Mouse (Mus musculus) erythroblast, adult 5-6 weeks (primary cell): ENCODE results near the gene Abl2. TPM values are rescaled to one million over a fixed set of nuclear protein-coding genes. Genes with fewer than 3 reads are reported as not detected.

Experiments used
- ATAC-seq: replicated peaks from 2 replicates; pipeline ENCODE4 v1.8.0; 2016; ENCODE audit warnings: moderate number of reproducible peaks, mild to moderate bottlenecking, moderate TSS enrichment, inconsistent platforms; ENCODE audit not compliant: poor library complexity, low FRiP score, severe bottlenecking
- total RNA-seq, 2 experiments: library from RNA; stranded (forward) in 1 of 2; stranded (reverse) in 1 of 2; fragments of 150-400 nt in 1 of 2; fragments of 200-764, 138-1000 nt in 1 of 2; gene quantifications; 2 replicates each; pipeline versions ENCODE4 v1.2.3 to v1.2.4; 2015 to 2017; ENCODE audit warnings: low replicate concordance in 2 of 2

Gene Abl2
- total RNA-seq, 2 experiments from 2014 or later, result 1.5 to 8.6 TPM

DNA sequence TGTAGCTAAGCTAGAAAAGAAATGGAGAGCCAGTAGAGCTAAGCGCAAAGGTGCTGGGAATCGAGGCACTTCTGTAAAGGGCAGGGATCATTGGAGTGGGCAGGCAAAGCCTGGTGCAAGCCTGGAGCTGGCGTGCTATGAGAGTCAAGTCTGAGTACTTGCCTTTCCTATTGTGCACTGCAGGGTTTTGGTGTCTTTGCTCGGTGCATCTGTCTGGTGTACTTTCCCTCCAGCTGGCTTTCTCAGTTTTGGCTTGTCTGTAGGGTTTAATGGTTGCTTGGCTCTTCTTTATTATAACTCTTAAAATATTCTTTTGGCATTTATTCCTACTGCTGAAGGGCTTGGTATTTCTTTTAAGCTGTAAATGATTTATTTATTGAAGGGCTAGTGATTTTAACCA lies 14.4 kb downstream of the Abl2 start:
- ATAC-seq, result no peak

DNA sequence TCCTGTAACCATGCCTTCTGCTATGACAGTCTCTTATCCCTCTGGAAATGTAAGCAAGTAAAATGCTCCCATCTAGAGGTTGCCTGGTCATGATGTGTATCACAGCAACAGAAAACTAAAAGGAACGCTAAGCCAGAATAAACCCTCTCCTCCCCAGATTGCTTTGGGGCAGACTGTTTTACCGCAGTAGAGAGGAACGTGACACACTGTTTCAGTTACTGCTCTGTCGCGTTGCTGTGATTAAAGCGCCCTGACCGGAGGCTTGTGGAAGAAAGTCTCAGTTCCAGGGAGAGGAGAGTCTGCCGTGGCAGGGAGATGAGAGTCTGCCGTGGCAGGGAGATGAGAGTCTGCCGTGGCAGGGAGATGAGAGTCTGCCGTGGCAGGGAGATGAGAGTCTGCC lies 22.6 kb downstream of the Abl2 start:
- ATAC-seq, result no peak

DNA sequence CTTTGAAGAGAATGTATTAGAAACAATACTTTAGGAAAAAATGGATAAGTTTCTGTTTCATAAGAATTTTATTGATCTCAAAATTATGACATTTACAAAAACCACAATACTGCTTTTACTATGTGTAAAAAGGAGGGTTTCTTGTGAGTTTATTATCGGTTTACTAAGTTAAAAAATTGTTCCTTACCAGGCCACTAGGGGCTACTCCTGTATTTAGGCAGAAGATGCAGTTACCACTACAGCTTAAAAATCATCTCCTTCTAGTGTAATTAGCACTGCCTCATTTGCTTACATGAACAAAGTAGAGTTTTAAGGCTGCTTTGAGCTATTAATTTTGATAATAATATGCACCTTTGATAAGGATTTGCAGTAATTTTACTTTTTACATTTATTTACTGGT lies 25.6 kb downstream of the Abl2 start:
- ATAC-seq, result no peak

DNA sequence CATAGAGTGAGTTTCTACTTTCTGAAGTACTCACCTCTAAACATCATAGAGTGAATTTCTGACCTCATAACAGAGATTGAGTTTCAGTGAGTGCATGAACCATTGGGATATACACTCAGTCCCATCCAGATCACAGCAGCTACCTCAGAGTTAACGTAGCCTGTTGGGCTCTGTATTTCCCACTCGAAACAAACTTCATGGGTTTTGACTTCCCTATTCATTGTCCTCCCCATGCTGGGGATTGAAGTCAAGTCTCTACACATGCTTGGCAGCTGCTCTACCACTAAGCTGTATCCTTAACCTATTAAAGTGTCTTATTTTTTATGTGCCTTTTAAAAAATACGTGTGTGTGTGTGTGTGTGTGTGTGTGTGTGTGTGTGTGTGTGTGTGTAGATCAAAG lies 26.9 kb downstream of the Abl2 start:
- ATAC-seq, result no peak

DNA sequence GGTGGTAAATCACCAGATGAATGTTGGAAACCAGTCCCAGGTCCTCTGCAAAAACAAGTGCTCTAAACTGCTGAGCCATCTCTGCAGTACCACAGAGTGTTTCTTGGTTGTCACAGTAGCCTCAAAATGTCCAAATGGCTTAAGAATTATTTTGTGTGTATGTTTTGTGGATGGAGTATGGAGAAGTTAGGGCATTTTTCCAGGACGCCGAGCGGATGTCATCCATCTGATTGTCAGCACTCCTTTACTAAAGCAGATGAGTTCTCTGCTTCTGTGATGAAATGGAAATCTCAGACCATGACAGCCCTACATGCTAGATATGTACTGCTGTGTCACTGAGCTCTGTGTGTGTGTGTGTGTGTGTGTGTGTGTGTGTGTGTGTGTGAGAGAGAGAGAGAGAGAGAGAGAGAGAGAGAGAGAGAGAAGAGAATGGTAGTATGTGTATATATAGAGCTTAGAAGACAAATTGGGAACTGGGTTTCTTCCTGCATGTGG lies 31.3 kb downstream of the Abl2 start:
- ATAC-seq, result no peak

DNA sequence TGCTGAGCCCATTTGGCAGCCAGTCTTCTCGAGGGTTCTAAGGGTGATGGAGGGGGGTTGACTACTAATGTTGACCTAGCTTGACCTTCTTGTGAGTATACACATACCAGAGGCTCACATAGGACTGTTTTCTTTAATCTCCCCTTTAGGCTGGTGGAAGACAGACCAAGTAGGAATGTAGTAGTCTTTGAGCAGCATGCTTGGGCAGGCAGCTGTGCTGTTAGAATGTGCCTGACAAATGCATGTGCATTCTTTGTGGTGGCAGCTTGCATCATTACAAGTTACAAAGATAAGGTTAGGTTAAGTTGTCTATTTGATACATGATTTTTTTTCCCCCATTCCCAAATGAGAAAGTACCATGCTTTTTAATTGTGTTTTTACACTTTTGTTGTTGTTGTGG lies 31.8 kb downstream of the Abl2 start:
- ATAC-seq, result no peak

DNA sequence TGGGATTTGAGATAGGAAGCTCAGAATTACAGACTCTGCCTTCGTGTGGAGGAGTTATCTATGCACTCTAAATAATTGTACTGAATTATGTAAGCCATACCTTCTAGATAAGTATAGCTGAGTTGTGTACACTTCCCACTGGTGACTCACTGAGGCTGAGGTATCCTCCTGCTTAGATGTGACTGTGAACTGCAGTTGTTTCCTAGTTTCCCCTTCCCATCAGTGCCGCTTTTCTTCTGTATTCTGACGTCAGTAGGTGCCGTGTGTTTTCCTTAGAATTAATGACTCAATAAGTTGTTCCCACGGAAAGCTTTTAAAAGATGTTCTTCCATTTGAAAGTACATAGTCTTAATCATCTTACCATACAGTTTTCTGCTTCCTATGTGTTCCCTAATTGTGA lies 34.7 kb downstream of the Abl2 start:
- no peak for ATAC-seq

DNA sequence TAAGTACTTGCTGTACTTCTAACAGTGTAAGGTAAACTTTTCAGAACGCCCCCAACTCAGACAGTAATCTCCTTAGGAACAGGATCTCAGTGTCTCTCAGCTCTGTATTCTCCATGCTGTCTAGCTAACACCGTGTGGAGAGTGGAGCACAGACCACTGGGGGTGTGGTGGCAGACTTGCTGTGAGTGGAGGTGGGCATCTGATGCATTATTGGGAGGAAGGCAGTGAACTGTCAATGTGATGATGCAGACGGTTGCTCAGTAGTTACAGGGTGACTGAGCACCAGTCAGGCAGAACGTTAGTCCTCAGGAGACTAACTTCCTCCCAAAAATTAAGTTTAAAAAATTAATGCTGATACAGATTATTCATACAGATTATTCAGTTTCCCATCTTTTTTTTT lies 38.5 kb downstream of the Abl2 start:
- no peak for ATAC-seq

DNA sequence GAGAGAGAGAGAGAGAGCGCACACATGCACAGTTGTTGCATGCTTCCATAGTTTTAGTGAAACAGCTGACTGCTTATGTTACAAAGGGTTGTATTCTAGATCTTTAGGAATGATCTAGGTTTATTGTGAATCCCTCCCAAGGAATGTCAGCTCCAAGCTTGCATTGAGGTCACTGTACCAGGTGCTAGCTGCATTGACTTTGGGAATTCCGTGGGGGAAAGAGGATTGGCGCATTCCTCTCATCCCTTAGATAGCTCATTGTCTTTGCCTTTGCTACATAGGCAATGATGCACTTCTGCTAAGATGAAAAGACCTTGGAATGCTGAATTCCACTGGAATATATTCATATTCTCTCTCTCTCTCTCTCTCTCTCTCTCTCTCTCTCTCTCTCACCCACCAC lies 44.0 kb downstream of the Abl2 start:
- no peak for ATAC-seq

DNA sequence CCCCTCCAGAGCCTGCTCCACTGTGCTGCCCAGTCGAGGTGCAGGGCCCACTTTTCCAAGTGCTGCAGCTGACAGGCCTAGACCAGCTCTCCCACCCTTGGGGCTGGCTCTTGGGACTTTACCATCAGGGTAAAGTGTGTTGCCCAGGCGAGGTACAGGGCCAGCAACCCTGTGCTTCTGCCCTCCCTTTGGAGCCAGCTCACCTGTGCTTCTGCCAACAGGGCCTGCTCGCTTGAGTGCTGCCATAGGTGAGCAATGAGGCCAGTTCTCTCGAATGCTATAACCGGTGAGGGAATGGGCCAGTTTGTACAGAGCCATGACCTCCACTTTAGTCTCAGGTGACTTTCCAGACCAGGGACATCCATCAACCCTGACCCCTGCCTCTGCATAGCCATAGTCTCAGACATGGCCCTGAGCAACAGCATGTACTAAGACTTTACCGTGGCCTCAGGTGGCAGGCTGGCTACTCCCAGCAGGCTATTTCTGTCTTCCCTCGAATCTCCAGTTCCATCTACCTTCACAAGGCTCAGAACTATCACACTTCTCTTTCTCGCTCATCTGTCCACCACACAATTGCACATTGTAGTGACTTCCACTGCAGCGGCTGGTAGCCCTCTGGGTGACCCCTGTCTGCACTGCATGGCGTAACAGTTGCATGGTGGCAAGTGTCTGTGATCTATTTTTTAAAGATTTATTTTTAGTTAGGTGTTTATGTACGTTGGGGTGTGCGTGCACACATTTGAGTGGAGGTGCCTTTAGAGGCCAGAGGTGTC lies 46.7 kb downstream of the Abl2 start:
- peak; percentile 30; the same call in 1 of the 2 replicates for ATAC-seq

DNA sequence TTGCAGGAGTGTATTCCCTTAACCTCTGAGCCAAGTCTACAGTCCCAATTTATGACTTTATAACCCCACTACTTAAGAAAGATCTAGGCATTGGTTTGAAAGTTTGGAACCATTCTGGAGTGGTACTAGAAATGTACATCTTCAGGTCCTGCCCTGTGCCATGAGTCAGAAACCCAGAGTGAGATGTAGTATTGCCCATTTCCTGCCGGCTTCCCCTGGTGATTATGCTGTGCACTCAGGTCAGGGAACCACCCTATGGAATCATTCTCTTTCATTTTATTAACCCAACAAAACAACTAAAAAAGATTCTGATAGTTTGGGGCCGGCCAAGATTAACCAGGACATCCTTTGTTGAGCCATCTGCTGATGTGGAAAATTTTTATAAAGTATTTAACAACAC lies 47.4 kb downstream of the Abl2 start:
- no peak for ATAC-seq

DNA sequence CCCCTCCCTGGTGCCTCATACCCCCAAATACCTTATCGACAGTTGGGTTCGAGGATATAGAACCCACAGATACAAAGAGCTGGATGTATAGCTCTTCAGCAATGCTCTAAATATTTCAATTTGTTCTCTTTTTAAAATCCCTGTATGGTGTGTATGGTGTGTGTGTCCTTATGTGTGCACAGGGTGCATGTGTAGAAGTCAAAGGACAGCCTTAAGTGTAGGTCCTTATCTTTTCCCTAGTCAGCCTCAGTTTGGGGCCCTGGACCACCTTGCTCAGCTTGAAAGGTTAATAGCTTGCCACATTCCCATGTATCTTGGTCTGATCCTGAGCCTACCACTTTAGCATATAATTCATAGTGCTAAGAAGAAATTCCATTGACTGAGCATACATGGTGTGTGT lies 49.9 kb downstream of the Abl2 start:
- no peak for ATAC-seq

DNA sequence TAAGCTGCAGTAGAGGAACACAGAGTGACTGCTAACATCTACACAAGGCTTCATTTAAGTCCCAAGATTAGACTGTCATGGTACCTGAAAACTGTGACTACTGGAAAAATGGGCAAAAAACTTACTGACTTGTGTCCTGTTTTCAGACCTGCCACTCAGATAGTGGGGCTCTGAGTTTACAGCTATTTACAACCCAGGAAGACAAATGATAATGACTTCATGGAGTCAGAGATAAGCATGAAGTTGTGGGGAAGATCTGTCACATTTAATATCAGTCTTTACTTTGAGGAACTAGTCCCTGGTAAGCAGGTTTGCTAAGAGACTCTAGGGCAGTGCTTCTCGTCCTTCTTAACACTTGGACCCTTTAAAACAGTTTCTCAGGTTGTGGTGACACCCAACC lies 51.7 kb downstream of the Abl2 start:
- ATAC-seq, result no peak

DNA sequence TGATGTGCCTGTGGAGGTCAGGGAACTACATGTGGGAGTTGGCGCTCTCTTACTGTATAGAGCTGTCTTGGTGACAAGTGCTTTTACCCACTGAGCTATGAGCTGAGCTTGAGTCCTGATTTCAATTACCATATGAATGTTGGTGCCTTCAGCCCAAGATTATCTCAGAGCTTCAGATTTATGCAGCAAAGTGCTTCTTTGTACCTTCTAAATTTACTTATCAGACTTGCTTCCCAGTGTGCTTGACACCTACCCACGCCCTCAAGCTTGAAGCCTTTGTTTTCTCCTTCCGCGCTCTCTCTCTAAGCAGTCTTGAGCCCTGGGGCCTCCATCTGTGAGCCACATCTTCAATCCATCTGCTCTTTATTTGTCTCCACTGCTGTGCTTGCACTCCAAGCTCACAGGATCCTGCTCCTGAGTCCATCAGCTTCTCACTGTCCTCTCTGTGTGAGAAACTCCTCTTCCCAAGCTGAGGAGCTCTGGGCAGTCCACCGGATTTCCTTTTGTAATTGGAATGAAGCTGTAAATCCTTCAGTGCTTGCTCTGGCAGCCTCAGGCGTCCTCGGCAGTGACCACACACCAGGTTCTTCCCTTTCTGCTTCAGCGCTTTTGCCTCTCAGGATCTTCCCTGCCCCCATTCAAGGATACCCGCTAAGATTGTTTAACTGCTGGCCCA lies 55.4 kb downstream of the Abl2 start:
- no peak for ATAC-seq

DNA sequence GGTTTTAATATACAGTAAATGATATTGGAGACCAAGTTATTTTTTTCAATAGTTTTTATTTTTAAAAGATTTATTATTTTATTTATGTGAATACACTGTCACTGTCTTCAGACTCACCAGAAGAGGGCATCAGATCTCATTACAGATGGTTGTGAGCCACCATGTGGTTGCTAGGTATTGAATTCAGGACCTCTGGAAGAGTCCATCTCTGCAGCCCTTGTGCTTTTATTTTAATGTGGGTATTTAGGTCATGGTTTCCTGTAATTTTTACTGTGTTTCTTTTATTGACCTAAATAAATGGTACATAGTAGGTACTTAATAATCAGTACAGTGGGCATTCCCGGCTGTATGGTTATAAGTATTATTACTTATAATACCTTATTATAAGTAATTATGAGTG lies 56.1 kb downstream of the Abl2 start:
- ATAC-seq, result no peak

DNA sequence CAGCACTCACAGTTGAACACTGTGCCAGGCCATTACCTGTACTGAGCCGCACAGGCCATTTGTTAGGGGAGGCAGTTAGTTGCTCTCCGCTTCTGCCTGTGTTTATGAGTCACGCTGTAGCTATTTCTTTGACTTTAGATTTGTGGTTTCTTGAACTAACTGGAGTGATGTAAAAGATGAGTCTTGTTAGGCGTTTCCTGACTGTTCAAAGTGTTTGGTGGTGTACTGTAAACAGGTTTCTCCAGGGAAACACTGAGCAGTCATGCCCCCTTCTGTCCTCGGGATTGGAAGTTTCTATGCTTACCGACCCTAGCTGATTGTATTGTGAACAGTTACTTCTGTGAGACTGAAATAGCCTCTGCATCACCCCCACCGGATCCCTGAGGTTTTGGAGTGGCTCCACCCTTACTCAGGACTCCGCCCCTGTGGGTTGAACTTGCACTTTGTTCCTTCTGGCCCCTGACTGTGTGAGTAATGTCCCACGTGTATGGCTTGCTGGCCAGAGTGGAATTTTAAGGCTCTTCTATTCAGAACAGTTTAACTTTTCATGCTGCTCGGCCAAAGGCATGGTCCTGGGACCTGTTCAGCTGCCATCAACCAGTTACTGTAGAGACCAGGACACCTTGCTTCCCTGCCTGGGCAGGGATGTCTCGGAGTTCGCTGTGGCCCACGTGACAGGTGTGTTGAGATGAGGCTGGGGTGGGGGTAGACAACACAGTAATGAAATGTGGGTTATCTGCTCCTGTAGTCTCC lies 57.0 kb downstream of the Abl2 start:
- ATAC-seq, result peak; percentile 91

DNA sequence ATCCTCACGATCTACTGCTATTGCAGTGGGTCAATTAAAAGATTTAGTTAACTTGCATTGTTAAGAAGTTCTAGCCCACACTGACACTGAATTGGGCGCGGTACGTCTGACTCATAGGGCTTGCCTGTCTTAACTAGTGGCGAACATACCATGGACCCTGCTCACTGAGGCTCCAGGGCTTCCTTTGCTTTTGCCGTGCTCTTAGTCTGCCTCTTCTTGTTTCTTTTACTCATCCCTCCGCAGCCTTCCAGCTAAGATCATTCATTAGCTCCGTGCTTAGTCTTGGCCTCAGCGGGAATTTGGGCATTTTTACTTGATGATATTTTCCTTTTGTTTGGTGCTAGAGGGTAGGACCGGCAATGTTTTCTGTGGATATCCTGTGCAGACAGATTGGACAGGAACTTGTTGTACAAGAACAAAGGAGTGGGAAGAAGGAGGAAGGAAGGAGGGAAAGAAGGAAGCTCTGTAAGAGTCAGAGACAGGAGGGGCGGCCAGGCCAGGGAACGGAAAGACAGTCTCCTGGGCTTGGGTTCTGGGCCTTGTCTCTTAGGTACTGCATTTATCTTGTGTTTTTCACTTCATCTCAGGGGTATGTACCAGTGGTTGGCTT lies 58.5 kb downstream of the Abl2 start:
- ATAC-seq, result no peak

DNA sequence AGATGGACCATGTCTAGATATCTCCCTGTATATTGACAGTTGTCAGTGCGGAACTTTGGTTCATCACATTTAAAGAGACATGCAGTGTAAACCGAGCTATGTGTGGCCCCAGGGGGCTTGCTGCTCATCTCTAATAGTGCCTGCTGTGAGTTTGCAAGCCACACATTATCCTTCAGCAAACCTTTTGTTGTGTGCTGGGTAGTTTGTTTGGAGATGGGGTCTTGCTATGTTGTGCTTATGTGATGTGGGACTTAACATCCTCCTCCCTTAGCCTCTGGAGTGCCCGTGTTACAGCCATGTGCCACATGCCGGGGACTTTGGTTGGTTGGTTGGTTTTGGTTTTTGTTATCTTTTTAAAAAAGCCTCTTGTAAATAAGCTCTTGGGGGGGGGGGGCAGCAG lies 59.2 kb downstream of the Abl2 start:
- ATAC-seq, result no peak

DNA sequence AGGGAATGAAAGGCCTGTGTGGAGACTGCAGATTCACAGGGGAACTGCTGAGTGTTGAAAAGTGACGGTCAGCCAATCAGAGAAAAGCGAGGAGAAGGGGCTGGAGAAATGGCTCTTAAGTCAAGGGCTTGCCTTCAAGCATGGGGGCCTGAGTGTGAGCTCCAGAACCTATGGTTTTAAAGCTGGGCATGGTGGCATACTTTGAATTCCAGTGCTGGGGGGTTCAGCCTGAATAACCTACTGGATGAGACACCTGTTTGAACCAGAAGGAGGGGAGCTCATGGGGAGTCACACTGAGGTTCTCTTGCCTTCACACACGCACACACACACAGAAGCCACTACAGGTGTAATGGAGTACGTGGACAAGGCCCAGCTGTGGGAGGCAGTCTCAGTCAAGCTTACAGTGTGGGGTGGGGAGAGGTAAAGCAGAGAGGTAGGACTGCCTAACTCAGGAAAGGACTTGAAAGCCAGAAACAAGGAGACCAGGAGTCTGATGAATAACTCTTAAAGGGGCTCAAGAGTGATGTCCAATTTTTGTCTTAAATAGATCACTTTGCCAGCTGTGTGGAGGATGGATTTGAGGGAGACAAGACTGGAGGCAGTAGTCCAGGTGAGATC lies 61.8 kb downstream of the Abl2 start:
- no peak for ATAC-seq

DNA sequence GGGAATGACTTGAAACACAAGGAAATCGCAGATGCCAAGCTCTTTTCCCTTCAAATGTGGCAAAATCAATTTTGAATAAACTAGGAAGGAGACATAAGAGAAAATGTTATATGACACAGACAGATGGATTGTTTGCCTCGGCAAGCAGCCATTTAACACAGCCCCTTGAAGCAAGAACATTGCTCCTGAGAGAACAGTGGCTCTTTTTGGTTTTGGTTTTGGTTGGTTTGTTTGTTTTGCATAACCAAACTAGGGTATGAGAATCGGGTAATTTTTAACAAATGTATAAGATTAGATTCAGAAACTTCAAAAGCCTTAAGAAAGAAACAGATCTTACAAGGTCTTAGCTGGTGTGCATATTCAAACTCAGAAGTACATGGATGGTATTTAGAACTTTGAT lies 62.4 kb downstream of the Abl2 start:
- no peak for ATAC-seq
